Mouse (Mus musculus) gastrocnemius, postnatal 10 days (tissue): ENCODE results near the gene Riox2. TPM values are rescaled to one million over a fixed set of nuclear protein-coding genes. Genes with fewer than 3 reads are reported as not detected.
"Not testable (repeated sequence)": the region's sequence is repeated elsewhere in the genome, so short reads cannot be mapped to it uniquely, and the experiment has no call there.

ENCODE experiments used
- DNase-seq: peaks from one replicate; pipeline ENCODE4 v3.0.0; 2021; ENCODE audit warnings: mixed read lengths
- long read RNA-seq, 2 experiments: library from polyadenylated mRNA; stranded (forward); transcript quantifications; one replicate each; pipeline ENCODE4 v2.0.0; 2021
- total RNA-seq, 2 experiments: library from RNA; stranded (reverse); gene quantifications; 2 replicates each; pipeline ENCODE4 v1.2.3; 2021

Riox2 gene
- total RNA-seq: 10 to 100 TPM; 11.5 to 13.4 TPM
- long read RNA-seq, experiment 1, transcript Riox2-201 (10 exons, 2,159 nt): major isoform, 18 of 22 reads
- long read RNA-seq, experiment 1, partial matches to known transcripts: 1 of 22 reads
- long read RNA-seq, experiment 1, other reads (novel, unspliced or antisense): 3 of 22 reads
- long read RNA-seq, experiment 2, transcript Riox2-201 (10 exons, 2,159 nt): major isoform, 12 of 15 reads
- long read RNA-seq, experiment 2, partial matches to known transcripts: 1 of 15 reads
- long read RNA-seq, experiment 2, other reads (novel, unspliced or antisense): 2 of 15 reads

GRCm38 (mm10) chr16:59471637-59472278 lies at the start of gene Riox2:
Gene Riox2 (plus strand): TSS chr16:59471775.
- DNase-seq: peak; percentile 88

- no peak for DNase-seq
Observed at GRCm38 (mm10) chr16:59427960-59428359, 43.6 kb upstream of the Riox2 start.

- DNase-seq: no peak
Observed at GRCm38 (mm10) chr16:59433181-59433580, 38.4 kb upstream of the Riox2 start.

- no peak for DNase-seq
Observed at GRCm38 (mm10) chr16:59444880-59445559, 26.6 kb upstream of the Riox2 start.

GRCm38 (mm10) chr16:59448181-59448580 lies 23.4 kb upstream of the Riox2 start:
- DNase-seq: no peak

GRCm38 (mm10) chr16:59449092-59449491 lies 22.5 kb upstream of the Riox2 start:
- DNase-seq: no peak

- DNase-seq: no peak
Observed at GRCm38 (mm10) chr16:59451813-59452212, 19.8 kb upstream of the Riox2 start.

- not testable (repeated sequence) for DNase-seq
Observed at GRCm38 (mm10) chr16:59459259-59459861, 12.2 kb upstream of the Riox2 start.

GRCm38 (mm10) chr16:59463567-59463966 lies 8.0 kb upstream of the Riox2 start:
- DNase-seq: no peak

- DNase-seq: no peak
Observed at GRCm38 (mm10) chr16:59463973-59464372, 7.6 kb upstream of the Riox2 start.

GRCm38 (mm10) chr16:59469846-59470245 lies 1.7 kb upstream of the Riox2 start:
- DNase-seq: no peak

GRCm38 (mm10) chr16:59472546-59472945 lies 971 bp downstream of the Riox2 start:
- DNase-seq: no peak

GRCm38 (mm10) chr16:59474788-59475187 lies 3.2 kb downstream of the Riox2 start:
- peak; percentile 76 for DNase-seq

- DNase-seq: no peak
Observed at GRCm38 (mm10) chr16:59477955-59478354, 6.4 kb downstream of the Riox2 start.

- DNase-seq: no peak
Observed at GRCm38 (mm10) chr16:59487239-59487638, 15.7 kb downstream of the Riox2 start.

GRCm38 (mm10) chr16:59487975-59488548 lies 16.5 kb downstream of the Riox2 start:
- DNase-seq: no peak

GRCm38 (mm10) chr16:59493199-59493598 lies 21.6 kb downstream of the Riox2 start:
- no peak for DNase-seq

- no peak for DNase-seq
Observed at GRCm38 (mm10) chr16:59497947-59498346, 26.4 kb downstream of the Riox2 start.

- no peak for DNase-seq
Observed at GRCm38 (mm10) chr16:59499180-59499579, 27.6 kb downstream of the Riox2 start.

GRCm38 (mm10) chr16:59509830-59510229 lies 38.3 kb downstream of the Riox2 start:
- no peak for DNase-seq

GRCm38 (mm10) chr16:59515169-59515568 lies 43.6 kb downstream of the Riox2 start:
- no peak for DNase-seq

GRCm38 (mm10) chr16:59516965-59517364 lies 45.4 kb downstream of the Riox2 start:
- DNase-seq: no peak
